Mouse (Mus musculus): ENCODE data around the gene Gpr89.

Gpr89 gene

DNA sequence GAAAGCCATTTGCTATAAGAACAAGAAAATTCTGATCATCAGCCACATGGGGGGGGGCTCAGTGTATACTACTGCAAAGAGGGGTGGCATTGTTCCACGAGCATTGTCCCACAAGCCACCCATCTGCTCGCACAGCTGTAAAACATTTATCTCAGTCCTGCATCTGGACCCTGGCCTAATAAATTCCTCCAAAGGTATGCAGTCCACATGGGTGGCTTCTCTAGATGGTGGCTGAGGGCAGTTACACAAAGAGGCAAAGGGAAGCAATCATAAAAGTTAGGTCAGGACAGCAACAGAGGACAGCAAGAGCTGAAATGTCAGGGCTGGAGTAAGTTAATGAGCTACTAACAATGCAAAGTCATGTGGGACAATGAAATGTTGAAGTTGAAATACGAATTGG lies 81.4 kb downstream of the Gpr89 start:
- H3K27me3 ChIP-seq (ENCODE audit: control insufficient read depth, insufficient read depth, low read length, poor library complexity, severe bottlenecking): no peaks in the 10 kb centered on the region
- H3K36me3 ChIP-seq (ENCODE audit: control insufficient read depth, insufficient read depth, low read length, poor library complexity, severe bottlenecking): no peaks in the 10 kb centered on the region
- DNase-seq (ENCODE audit: low read depth, low spot score): no peak

GRCm38 (mm10) chr3:96821581-96821980 lies 83.6 kb downstream of the Gpr89 start:
- Histone ChIP-seq H3K27me3 (ENCODE audit: control insufficient read depth, insufficient read depth, low read length, poor library complexity, severe bottlenecking) (no peaks in the 10 kb centered on the region), H3K36me3 (ENCODE audit: control insufficient read depth, insufficient read depth, low read length, poor library complexity, severe bottlenecking) (no peaks in the 10 kb centered on the region)
- DNase-seq (ENCODE audit: low read depth, low spot score): no peak

- no peak for DNase-seq (ENCODE audit: low read depth, low spot score)
- Histone ChIP-seq H3K27me3 (ENCODE audit: control insufficient read depth, insufficient read depth, low read length, poor library complexity, severe bottlenecking) (no peaks in the 10 kb centered on the region), H3K36me3 (ENCODE audit: control insufficient read depth, insufficient read depth, low read length, poor library complexity, severe bottlenecking) (no peaks in the 10 kb centered on the region)
Observed at GRCm38 (mm10) chr3:96820116-96820915, 84.8 kb downstream of the Gpr89 start.
